Mouse (Mus musculus) heart, embryonic 16.5 days (tissue): ENCODE measurements around the gene Pkhd1. TPM values are rescaled to one million over a fixed set of nuclear protein-coding genes. Genes with fewer than 3 reads are reported as not detected.

Source experiments
- ATAC-seq: fragments of 200-750 bp; cut with Nextera tagmentation; replicated peaks from 2 replicates; pipeline ENCODE4 v1.8.0; 2017; ENCODE audit warnings: moderate number of reproducible peaks; ENCODE audit not compliant: insufficient read depth, low FRiP score; ENCODE audit errors: extremely low read depth
- H3K27ac ChIP-seq: fragments of 300-500 bp; sonication (generic); 2 replicates; pipeline ENCODE4 v1.5.1; 2014; ENCODE audit warnings: mild to moderate bottlenecking, low read length, control low read depth, moderate library complexity
- H3K27me3 ChIP-seq: fragments of 300-500 bp; sonication (generic); 2 replicates; pipeline ENCODE4 v1.6.1; 2014; ENCODE audit warnings: low read length, mixed read lengths; ENCODE audit not compliant: control insufficient read depth, insufficient read depth
- H3K36me3 ChIP-seq: fragments of 300-500 bp; sonication (generic); 2 replicates; pipeline ENCODE4 v1.6.1; 2014; ENCODE audit not compliant: control insufficient read depth, insufficient read depth
- H3K4me1 ChIP-seq: fragments of 300-500 bp; sonication (generic); 2 replicates; pipeline ENCODE4 v1.6.1; 2014; ENCODE audit warnings: low read length, mixed read lengths; ENCODE audit not compliant: control insufficient read depth, insufficient read depth
- H3K4me2 ChIP-seq: fragments of 300-500 bp; sonication (generic); 2 replicates; pipeline ENCODE4 v1.6.1; 2014; ENCODE audit warnings: low read depth, mild to moderate bottlenecking, control low read depth, low read length
- H3K4me3 ChIP-seq: fragments of 300-500 bp; sonication (generic); 2 replicates; pipeline ENCODE4 v1.5.1; 2014; ENCODE audit warnings: mild to moderate bottlenecking, control low read depth, low read length
- H3K9ac ChIP-seq: fragments of 300-500 bp; sonication (generic); 2 replicates; pipeline ENCODE4 v1.6.1; 2014; ENCODE audit warnings: low read length, control low read depth
- H3K9me3 ChIP-seq: fragments of 300-500 bp; sonication (generic); replicated peaks from 2 replicates; pipeline ENCODE4 v1.6.1; 2016; ENCODE audit warnings: low read length; ENCODE audit not compliant: control insufficient read depth
- WGBS: fragments of 180-500 bp; shearing (Covaris S2); extraction: QIAGEN DNeasy Blood & Tissue Kit; methylation state at CpG from one replicate; pipeline ENCODE4 v1.1.7; 2014; 5-methylcytosine and 5-hydroxymethylcytosine counted together
- polyA plus RNA-seq: library from polyadenylated mRNA; unstranded; fragments of >200 nt; fragmentation: Nextera tagmentation; extraction: Ambion mirVana; gene quantifications from 2 replicates; pipeline ENCODE4 v1.2.1, GENCODE M21; 2015

Gene Pkhd1
- polyA plus RNA-seq, 1 experiment from 2014 or later, result not detected

DNA sequence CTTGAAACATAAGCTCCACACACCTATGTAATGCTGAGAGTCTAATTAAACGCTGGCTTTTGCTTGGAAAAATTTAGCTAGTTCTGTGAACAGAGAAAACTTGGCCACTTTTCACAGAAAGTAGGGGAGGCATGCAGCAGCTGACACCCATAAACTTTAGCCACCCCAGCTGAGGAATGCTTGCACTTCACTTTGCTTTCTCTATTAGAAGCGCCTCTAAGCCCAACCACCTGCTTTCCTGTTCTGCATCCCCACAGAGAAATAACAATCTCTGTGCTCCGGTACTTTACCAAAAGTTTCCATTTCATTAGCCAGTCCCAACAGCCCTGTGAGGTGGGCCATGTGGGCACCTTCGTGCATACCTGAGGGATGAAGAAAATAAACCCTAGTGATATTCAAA lies 66.5 kb downstream of the Pkhd1 start:
- ATAC-seq, result no peak
- H3K9me3 ChIP-seq, result no peaks in the 10 kb centered on the region
- no peaks in the 10 kb centered on the region for H3K36me3 ChIP-seq
- WGBS, result 56% methylated on average over 4 of the region's 4 CpGs
- H3K4me2 ChIP-seq, result no peak overlapping the region
- no peak overlapping the region for H3K4me3 ChIP-seq
- no peaks in the 10 kb centered on the region for H3K27me3 ChIP-seq
- H3K27ac ChIP-seq, result no peak overlapping the region
- H3K4me1 ChIP-seq, result no peaks in the 10 kb centered on the region
- H3K9ac ChIP-seq, result no peak overlapping the region

DNA sequence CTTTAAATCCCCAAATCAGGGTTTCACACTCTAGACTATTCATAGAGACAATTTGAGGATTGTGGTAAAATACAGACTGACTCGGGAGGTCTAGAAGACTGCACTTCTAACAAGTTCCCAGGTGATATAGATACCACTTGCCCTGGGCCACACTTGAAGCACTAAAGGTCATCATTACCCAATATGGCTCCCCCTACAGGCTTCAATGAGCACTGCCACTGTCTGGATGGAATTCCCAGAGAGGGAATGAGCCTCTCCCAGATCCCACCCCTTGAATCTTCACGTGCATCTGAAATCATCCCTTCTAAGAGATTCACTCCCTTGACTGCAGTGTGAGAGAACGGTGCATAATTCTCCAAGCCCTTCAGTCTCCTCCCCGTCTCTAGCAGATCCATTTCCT lies 73.3 kb downstream of the Pkhd1 start:
- 59% methylated on average over 4 of the region's 4 CpGs for WGBS
- H3K36me3 ChIP-seq, result no peaks in the 10 kb centered on the region
- no peak overlapping the region for H3K27ac ChIP-seq
- H3K4me2 ChIP-seq, result no peak overlapping the region
- no peak overlapping the region for H3K9ac ChIP-seq
- no peaks in the 10 kb centered on the region for H3K9me3 ChIP-seq
- no peaks in the 10 kb centered on the region for H3K27me3 ChIP-seq
- ATAC-seq, result no peak
- H3K4me1 ChIP-seq, result no peaks in the 10 kb centered on the region
- no peak overlapping the region for H3K4me3 ChIP-seq

DNA sequence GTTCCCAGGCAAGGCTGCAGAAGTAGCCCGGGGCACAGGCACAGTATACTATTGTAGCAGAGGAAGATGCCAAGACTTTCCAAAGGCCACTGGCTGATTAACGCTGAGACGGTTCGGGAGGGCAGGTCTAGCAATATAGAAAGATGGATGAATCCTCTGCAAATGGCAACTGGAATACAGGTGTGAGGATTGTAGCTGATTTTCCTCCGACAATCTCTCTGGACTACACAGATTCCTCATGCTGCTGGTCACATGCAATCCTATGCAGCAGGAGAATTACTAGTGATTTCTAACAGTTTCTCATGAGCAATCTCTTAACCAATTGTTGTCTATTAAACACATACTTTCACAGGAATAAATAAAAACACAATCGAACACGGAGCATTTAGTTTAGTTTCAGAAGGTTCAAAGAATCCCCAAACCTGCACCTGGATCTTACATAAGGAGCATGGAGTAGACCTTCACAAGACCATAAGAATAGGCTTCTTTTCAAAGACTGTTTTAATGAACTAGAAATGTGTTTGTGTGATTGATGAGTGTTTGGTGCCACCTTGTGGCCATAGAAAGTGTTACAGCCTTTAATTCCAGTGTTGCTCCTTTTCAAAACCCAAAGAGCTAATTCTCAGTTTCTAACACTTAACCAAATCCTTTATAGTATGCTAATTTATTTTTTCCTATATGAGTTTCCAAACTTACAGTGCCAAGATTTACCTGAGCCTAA lies 104.3 kb downstream of the Pkhd1 start:
- Histone ChIP-seq H3K9me3 (no peaks in the 10 kb centered on the region), H3K9ac (no peak overlapping the region), H3K27ac (no peak overlapping the region), H3K27me3 (no peaks in the 10 kb centered on the region), H3K4me1 (no peaks in the 10 kb centered on the region), H3K4me3 (no peak overlapping the region), H3K4me2 (no peak overlapping the region), H3K36me3 (no peaks in the 10 kb centered on the region)
- WGBS, result 61% methylated on average over 7 of the region's 7 CpGs
- no peak for ATAC-seq

DNA sequence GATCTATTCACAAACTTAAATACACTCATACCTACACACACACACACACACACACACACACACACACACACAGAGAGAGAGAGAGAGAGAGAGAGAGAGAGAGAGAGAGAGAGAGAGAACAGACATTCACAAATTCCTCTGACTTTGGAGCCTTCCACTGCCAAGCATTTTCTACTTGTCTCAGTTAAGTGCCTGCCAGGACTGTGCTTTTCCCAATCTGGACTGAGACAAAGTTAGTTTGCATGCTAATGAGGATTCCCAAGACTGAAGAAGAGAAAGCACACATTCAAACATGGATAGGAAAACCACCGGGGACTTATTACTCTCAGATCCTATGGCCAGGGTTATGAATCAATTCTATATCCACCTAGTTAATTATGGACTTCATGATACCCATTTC lies 118.9 kb downstream of the Pkhd1 start:
- Histone ChIP-seq H3K4me3 (no peak overlapping the region), H3K9me3 (no peaks in the 10 kb centered on the region), H3K4me2 (no peak overlapping the region), H3K9ac (no peak overlapping the region), H3K27me3 (no peaks in the 10 kb centered on the region), H3K4me1 (no peaks in the 10 kb centered on the region), H3K27ac (no peak overlapping the region), H3K36me3 (no peaks in the 10 kb centered on the region)
- ATAC-seq, result no peak
- 78% methylated on average over 1 of the region's 1 CpGs for WGBS

DNA sequence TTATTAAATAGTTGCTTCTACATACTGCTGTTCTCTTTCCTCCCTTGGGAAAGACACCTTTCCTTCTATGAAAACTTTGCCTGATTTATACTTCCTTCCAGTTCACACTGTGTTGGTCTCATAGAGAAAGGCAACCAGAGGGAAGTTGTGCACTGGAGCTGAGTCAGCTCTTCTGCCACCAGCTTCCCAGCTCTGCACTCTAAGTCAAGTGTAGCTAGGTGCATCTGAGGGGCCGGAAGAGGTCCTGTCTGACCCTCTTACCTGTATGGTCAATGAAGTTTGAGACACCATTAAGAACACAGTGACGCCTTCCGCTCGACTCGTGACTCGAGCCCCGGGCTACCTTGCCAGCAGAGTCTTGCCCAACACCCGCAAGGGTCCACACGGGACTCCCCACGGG lies 131.8 kb downstream of the Pkhd1 start:
- Histone ChIP-seq H3K4me2 (no peak overlapping the region), H3K36me3 (no peaks in the 10 kb centered on the region), H3K9ac (no peak overlapping the region), H3K27ac (no peak overlapping the region), H3K27me3 (no peaks in the 10 kb centered on the region), H3K4me3 (no peak overlapping the region), H3K4me1 (no peaks in the 10 kb centered on the region), H3K9me3 (no peaks in the 10 kb centered on the region)
- ATAC-seq, result no peak
- 93% methylated on average over 8 of the region's 10 CpGs for WGBS

DNA sequence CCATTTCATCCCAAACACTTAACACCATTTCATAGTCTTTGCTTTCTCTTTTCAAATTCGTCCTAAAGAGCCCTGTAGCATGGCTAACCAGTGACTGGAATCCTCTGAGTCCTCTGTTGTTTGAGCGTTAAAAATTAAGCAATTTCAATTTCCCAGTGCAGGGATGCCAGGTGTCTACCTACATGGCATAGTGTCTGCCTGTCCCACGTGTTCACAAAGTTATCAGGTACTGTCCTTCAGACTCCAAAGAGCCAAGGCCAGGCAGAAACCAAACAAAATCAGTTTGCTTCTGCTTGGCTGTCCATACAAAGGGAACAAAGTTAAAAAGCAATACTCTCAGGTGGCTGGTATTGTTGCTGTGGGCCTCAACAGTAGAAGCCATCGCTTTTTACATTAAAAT lies 136.0 kb downstream of the Pkhd1 start:
- no peak overlapping the region for H3K9ac ChIP-seq
- ATAC-seq, result no peak
- no peaks in the 10 kb centered on the region for H3K9me3 ChIP-seq
- no peak overlapping the region for H3K27ac ChIP-seq
- no peaks in the 10 kb centered on the region for H3K36me3 ChIP-seq
- WGBS, result 64% methylated on average over 4 of the region's 4 CpGs
- H3K4me1 ChIP-seq, result no peaks in the 10 kb centered on the region; the same call in 1 of the 2 replicates
- no peak overlapping the region for H3K4me2 ChIP-seq
- H3K4me3 ChIP-seq, result no peak overlapping the region
- no peaks in the 10 kb centered on the region for H3K27me3 ChIP-seq

DNA sequence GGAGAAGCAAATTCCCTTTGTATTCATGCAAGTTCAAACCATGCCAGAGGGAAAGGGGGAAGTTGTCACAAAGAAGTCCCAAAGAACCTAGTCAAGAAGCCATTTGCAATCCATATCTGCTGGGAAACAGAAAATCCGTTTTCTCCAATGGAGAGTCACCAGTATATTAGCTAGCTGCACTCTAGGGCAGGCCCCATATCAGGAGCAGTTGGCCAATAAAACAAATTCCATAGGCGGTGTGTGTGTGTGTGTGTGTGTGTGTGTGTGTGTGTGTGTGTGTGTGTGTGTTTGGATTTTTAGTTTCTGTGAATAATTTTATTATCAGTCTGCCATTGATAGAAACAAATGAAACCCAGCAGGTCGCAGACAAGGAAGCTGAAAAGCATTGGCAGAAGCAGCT lies 139.2 kb downstream of the Pkhd1 start:
- 61% methylated on average over 3 of the region's 3 CpGs for WGBS
- Histone ChIP-seq H3K9me3 (no peaks in the 10 kb centered on the region), H3K36me3 (no peaks in the 10 kb centered on the region)

DNA sequence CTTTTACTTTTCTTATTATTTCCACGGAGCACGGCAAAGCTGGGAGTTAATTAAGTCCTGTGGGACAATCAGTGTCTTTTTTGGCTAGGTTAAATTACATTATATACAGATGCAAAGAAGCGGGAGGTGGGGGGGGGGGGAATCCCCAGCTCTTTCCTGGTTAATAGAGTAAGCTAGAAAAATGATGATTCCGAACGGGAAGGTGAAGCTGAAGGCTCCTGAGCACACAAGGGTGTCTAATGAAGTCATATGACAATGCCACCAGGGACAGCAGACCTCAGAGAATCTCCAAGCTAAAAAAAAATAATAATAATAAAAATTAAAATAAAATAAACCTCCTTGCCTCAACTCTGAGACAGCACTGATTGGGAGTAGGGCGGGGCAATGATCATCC lies 139.6 kb downstream of the Pkhd1 start:
- no peaks in the 10 kb centered on the region for H3K9me3 ChIP-seq
- H3K27me3 ChIP-seq, result no peaks in the 10 kb centered on the region
- WGBS, result 31% methylated on average over 6 of the region's 6 CpGs
- peak overlapping the region; percentile 76 for H3K4me2 ChIP-seq
- H3K27ac ChIP-seq, result no peak overlapping the region
- H3K4me1 ChIP-seq, result no peaks in the 10 kb centered on the region; the same call in 1 of the 2 replicates
- H3K9ac ChIP-seq, result no peak overlapping the region; the same call in 1 of the 2 replicates
- H3K4me3 ChIP-seq, result peak overlapping the region; percentile 45
- ATAC-seq, result no peak
- no peaks in the 10 kb centered on the region for H3K36me3 ChIP-seq

More for the DNA sequence above, 139.2 kb downstream of the Pkhd1 start:
- Histone ChIP-seq H3K4me2 (no peak overlapping the region), H3K9ac (no peak overlapping the region), H3K27me3 (no peaks in the 10 kb centered on the region), H3K4me1 (no peaks in the 10 kb centered on the region; the same call in 1 of the 2 replicates), H3K27ac (no peak overlapping the region), H3K4me3 (no peak overlapping the region)
- ATAC-seq, result no peak

DNA sequence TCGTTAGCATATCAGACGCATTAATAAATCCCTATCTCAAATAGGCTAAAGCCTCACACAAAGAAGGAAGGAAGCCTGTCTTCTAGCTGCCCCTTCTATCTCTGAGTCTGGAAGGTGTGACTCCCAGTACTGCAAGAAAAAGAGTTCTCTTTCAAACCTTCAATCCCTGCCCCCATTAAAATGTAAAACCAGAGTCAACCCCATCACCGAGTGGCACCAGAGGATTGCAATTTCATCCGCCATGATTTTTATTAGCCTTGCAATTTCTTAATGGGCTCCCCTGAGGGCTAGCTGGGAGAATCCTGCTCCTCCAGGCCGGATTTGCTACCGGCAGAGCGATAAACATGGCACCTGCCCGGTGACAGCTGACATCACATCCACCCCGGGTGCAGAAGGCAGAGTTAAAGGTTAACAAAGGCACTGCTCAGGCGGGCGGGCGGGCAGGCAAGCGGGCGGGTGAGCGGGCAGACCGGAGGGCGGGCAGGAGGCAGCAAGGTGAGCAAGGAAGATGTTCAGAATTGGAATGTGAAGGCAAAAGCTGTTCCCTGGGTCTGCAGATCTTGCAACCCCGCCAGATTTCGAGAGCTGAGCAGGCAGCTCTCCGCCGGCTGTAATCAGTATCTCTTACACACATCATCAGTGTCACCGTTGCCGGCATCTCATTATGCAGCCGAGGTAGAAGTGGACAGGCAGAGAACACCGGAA lies 140.2 kb downstream of the Pkhd1 start:
- no peak for ATAC-seq

More for the DNA sequence above, 140.2 kb downstream of the Pkhd1 start:
- Histone ChIP-seq H3K4me2 (peak overlapping the region; percentile 76), H3K27ac (no peak overlapping the region), H3K9ac (no peak overlapping the region; the same call in 1 of the 2 replicates), H3K4me1 (no peaks in the 10 kb centered on the region; the same call in 1 of the 2 replicates), H3K4me3 (peak overlapping the region; percentile 45), H3K9me3 (no peaks in the 10 kb centered on the region), H3K27me3 (no peaks in the 10 kb centered on the region), H3K36me3 (no peaks in the 10 kb centered on the region)
- WGBS, result 8% methylated on average over 25 of the region's 25 CpGs
